Mouse (Mus musculus) heart, adult 10 weeks (tissue): ENCODE measurements around the gene Gm21725. TPM values are rescaled to one million over a fixed set of nuclear protein-coding genes. Genes with fewer than 3 reads are reported as not detected.

Experiments
- polyA plus RNA-seq: library from polyadenylated mRNA; stranded (reverse); fragments of 350-450 nt; fragmentation: Illumina TruSeq; extraction: RNeasy Lipid Tissue Mini Kit (QIAGEN cat#74804); gene quantifications from one replicate; pipeline ENCODE4 v1.2.3, GENCODE M21; 2014; ENCODE audit warnings: low read depth, low replicate concordance

The Gm21725 gene
- polyA plus RNA-seq: not detected

DNA sequence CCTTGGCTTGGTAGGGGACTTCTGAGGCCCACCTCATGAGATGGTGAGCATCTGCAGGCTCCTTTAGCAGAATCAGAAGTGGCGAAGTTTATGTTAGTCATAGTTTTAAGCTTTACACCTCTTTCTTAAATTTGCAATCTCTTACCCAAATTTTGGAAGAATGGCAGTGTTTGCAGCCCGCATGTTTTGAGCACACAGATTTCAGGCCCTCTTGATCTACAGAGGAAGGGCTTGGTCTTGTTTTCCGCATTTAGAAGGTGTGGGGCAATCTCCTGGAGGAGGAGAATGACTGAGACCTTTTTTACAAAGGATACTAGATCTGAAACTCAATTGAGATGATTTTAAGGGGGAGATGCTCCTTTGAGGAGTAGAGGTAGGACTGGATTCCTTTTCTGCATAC lies at the start of gene Gm21725:
Gene Gm21725 (minus strand): TSS at position 101 of the 400 bp plus-strand sequence.

Other genes with a start within 250 kb of the Gm21725 start
- not detected for gene Gm21891, start 215.6 kb downstream of the Gm21725 start, polyA plus RNA-seq
- not detected for gene Gm21425, start 187.1 kb downstream of the Gm21725 start, polyA plus RNA-seq
- gene Gm21828, start 125.1 kb downstream of the Gm21725 start, polyA plus RNA-seq: not detected
- not detected for gene Gm21440, start 96.7 kb downstream of the Gm21725 start, polyA plus RNA-seq
- gene Gm21454, start 96.6 kb downstream of the Gm21725 start, polyA plus RNA-seq: not detected
- not detected for gene Gm21866, start 116.5 kb upstream of the Gm21725 start, polyA plus RNA-seq
- not detected for gene Gm20773, start 145.0 kb upstream of the Gm21725 start, polyA plus RNA-seq